Mouse (Mus musculus) neural tube, embryonic 12.5 days (tissue): Measurements from ENCODE around the gene Scgb1b27. TPM values are rescaled to one million over a fixed set of nuclear protein-coding genes. Genes with fewer than 3 reads are reported as not detected.
"Not testable (repeated sequence)": the region's sequence is repeated elsewhere in the genome, so short reads cannot be mapped to it uniquely, and the experiment has no call there.

ENCODE experiments used
- ATAC-seq: fragments of 200-750 bp; cut with Nextera tagmentation; 2 replicates; pipeline ENCODE4 v1.8.0; 2017; ENCODE audit warnings: low read depth, mild to moderate bottlenecking, moderate TSS enrichment, moderate library complexity; ENCODE audit not compliant: low FRiP score
- H3K27ac ChIP-seq: fragments of 300-500 bp; sonication (generic); 2 replicates; pipeline ENCODE4 v1.5.1; 2016
- H3K27me3 ChIP-seq: fragments of 300-500 bp; sonication (generic); replicated peaks from 2 replicates; pipeline ENCODE4 v1.6.1; 2016; ENCODE audit warnings: mild to moderate bottlenecking
- H3K36me3 ChIP-seq: fragments of 300-500 bp; sonication (generic); 2 replicates; pipeline ENCODE4 v1.6.1; 2016; ENCODE audit warnings: mild to moderate bottlenecking
- H3K4me1 ChIP-seq: fragments of 300-500 bp; sonication (generic); 2 replicates; pipeline ENCODE4 v1.6.1; 2016
- H3K4me2 ChIP-seq: fragments of 300-500 bp; sonication (generic); replicated peaks from 2 replicates; pipeline ENCODE4 v1.6.1; 2016; ENCODE audit warnings: mild to moderate bottlenecking
- H3K4me3 ChIP-seq: fragments of 300-500 bp; sonication (generic); 2 replicates; pipeline ENCODE4 v1.5.1; 2016
- H3K9ac ChIP-seq: fragments of 300-500 bp; sonication (generic); 2 replicates; pipeline ENCODE4 v1.6.1; 2016; ENCODE audit warnings: mild to moderate bottlenecking
- H3K9me3 ChIP-seq: fragments of 300-500 bp; sonication (generic); 2 replicates; pipeline ENCODE4 v1.6.1; 2016; ENCODE audit warnings: mild to moderate bottlenecking
- WGBS: fragments of 180-500 bp; shearing (Covaris S2); methylation state at CpG from one replicate; pipeline ENCODE4 v1.1.7; 2016; 5-methylcytosine and 5-hydroxymethylcytosine counted together
- polyA plus RNA-seq: library from polyadenylated mRNA; unstranded; fragments of >200 nt; fragmentation: Nextera tagmentation; extraction: Ambion mirVana; gene quantifications from 2 replicates; pipeline ENCODE4 v1.2.1, GENCODE M21; 2016

Gene Scgb1b27
- polyA plus RNA-seq: not detected in 2 replicates

DNA sequence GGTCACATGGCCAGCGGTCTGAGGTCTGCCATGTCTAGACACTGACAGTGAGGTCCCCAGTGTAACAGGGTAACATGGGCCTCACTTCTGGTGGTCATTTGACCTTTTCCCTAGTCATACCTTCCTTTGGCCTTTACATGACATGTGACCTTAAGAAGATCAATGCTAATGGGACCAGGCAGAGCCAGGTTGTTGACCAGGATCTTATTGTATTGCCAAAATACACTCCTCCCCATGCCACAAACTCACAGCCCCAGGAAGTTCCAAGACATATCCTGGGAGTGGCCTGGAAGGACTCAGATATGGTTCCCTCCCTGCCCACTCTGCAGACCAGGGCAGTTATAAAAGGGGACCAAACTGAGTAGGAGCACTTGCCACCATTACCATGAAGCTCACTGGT, at the start of gene Scgb1b27:
Gene Scgb1b27 (plus strand): TSS at position 301 of the 400 bp plus-strand sequence.
- 93% methylated on average over 1 of the region's 1 CpGs for WGBS
- peaks cover 59% of the 10 kb centered on the region for H3K9me3 ChIP-seq

DNA sequence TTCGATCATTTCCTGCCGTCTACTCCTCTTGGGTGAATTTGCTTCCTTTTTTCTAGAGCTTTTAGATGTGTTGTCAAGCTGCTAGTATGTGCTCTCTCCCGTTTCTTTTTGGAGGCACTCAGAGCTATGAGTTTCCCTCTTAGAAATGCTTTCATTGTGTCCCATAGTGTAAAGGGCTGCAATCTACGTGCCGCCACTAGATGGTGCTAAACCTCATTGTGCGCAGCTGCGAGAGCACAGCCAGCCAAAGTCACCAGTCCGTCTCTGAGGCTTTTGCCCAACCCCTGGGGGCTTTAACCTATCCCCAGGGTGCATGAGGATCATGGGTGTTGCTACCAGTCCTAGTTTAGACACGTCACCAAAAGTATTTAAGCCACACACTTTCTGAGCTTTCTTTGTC, 39.0 kb upstream of the Scgb1b27 start:
- H3K9ac ChIP-seq, H3K36me3 ChIP-seq, H3K27ac ChIP-seq, H3K4me3 ChIP-seq, ATAC-seq, H3K4me2 ChIP-seq, H3K4me1 ChIP-seq, H3K9me3 ChIP-seq, H3K27me3 ChIP-seq: not testable (repeated sequence)
- 34% methylated on average over 8 of the region's 9 CpGs for WGBS

More for the DNA sequence above, at the start of gene Scgb1b27:
- H3K4me1 ChIP-seq, H3K4me3 ChIP-seq, H3K4me2 ChIP-seq, H3K27ac ChIP-seq, H3K27me3 ChIP-seq, H3K36me3 ChIP-seq, H3K9ac ChIP-seq, ATAC-seq: not testable (repeated sequence)

DNA sequence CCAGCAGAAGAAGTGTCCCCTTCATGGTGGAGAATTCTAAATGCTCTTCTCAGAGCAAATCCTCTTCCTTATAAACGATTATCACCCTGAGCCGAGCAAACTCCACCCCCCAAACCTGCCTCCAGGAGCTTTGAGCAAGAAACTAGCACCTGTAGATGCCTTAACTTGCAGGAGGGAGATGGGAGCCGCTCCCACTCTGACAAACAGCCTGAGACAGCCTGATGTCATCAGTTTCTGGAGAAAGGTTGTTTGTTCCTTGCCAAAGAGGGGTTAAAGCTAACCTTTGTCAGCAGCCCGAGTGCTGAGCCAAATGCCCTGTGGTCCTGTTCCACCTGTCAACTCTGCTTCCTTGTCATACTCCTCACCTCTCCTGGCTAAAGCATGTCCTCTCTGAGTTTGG, 7.4 kb upstream of the Scgb1b27 start, which contains the start of gene Scgb2b27:
Gene Scgb2b27 (minus strand): TSS at position 101 of the 400 bp plus-strand sequence.
- H3K27ac ChIP-seq: no peak within 1 kb of the TSS
- ATAC-seq: no peak
- H3K4me3 ChIP-seq: no peak within 1 kb of the TSS
- no peak within 1 kb of the TSS for H3K9ac ChIP-seq
- 85% methylated on average over 4 of the region's 4 CpGs for WGBS
- H3K36me3 ChIP-seq: no peaks in the 10 kb centered on the region
- H3K4me2 ChIP-seq: no peak within 1 kb of the TSS
- H3K9me3 ChIP-seq: peaks cover 58% of the 10 kb centered on the region
- H3K27me3 ChIP-seq: no peaks in the 10 kb centered on the region
- H3K4me1 ChIP-seq: no peaks in the 10 kb centered on the region

GRCm38 (mm10) chr7:34025641-34026040, 4.4 kb downstream of the Scgb1b27 start:
- Histone ChIP-seq H3K36me3 (no peaks in the 10 kb centered on the region), H3K27ac (no peak overlapping the region), H3K4me2 (no peak overlapping the region), H3K9ac (no peak overlapping the region), H3K9me3 (peaks cover 71% of the 10 kb centered on the region), H3K4me3 (no peak overlapping the region), H3K27me3 (no peaks in the 10 kb centered on the region), H3K4me1 (no peaks in the 10 kb centered on the region)
- 83% methylated on average over 4 of the region's 4 CpGs for WGBS
- ATAC-seq: no peak

GRCm38 (mm10) chr7:34027202-34027601, 5.9 kb downstream of the Scgb1b27 start:
- H3K4me1 ChIP-seq, H3K4me2 ChIP-seq, H3K4me3 ChIP-seq, H3K27ac ChIP-seq, H3K27me3 ChIP-seq, H3K36me3 ChIP-seq, ATAC-seq, H3K9ac ChIP-seq: not testable (repeated sequence)
- peaks cover 67% of the 10 kb centered on the region for H3K9me3 ChIP-seq
- whole genome bisulfite sequencing: 87% methylated on average over 9 of the region's 9 CpGs

DNA sequence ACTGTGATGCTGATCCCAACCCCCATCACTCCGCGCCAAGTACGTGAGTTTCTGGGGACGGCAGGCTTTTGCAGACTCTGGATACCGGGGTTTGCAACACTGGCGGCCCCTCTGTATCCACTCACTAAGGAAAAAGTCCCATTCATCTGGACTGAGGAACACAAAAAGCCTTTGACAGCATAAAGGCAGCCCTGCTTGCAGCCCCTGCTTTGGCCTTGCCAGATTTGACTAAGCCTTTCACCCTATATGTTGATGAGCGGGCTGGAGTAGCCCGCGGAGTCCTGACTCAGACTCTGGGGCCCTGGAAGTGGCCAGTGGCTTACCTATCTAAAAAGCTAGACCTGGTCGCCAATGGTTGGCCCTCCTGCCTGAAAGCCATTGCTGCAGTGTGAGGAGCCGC, 8.7 kb downstream of the Scgb1b27 start:
- Histone ChIP-seq H3K27ac (no peak overlapping the region), H3K36me3 (no peaks in the 10 kb centered on the region), H3K9me3 (peaks cover 63% of the 10 kb centered on the region), H3K27me3 (no peaks in the 10 kb centered on the region), H3K4me1 (no peaks in the 10 kb centered on the region), H3K4me2 (no peak overlapping the region), H3K9ac (no peak overlapping the region), H3K4me3 (no peak overlapping the region)
- WGBS: 95% methylated on average over 11 of the region's 11 CpGs
- no peak for ATAC-seq

- not testable (repeated sequence) for ATAC-seq, H3K4me2 ChIP-seq, H3K27ac ChIP-seq, H3K9ac ChIP-seq, H3K27me3 ChIP-seq, H3K4me1 ChIP-seq, H3K4me3 ChIP-seq, H3K36me3 ChIP-seq
- 93% methylated on average over 4 of the region's 4 CpGs for WGBS
- peaks cover 49% of the 10 kb centered on the region for H3K9me3 ChIP-seq
Measured at GRCm38 (mm10) chr7:34034579-34034978, 13.3 kb downstream of the Scgb1b27 start.

DNA sequence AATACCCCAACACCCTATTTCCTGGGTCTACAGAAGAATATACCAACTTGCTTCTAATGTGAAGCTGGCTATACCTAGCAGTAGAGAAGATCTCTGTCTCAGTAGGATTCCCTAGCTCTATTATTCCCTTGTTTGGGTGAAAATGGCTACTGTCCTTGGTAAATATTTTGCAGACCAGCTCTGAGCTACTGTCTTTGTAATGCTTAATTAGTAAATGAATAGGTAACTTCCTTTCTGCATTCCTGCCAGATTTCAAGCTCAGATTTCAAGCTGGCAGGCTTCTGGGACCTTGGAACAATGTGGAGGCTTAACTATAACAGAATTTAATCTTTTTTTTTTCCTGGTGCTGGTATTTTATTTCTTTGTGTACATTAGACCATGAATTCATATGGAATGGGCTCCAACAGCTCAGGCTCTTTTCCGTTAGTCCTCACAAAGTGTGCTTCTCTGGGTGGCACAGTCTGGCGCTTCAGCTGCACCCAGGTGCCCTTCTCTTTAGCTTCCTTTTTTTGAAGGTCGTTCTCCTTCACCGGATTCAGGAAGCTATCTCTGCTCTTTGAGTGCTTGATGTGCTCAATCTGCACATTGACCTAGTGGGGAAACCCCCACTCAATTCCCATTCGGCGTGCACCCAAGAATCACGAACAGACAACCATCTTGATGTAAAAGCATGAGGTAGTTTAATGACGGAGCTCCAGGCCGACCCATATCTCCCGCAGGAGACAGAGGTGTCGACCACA, 15.0 kb downstream of the Scgb1b27 start:
- H3K4me3 ChIP-seq, H3K4me1 ChIP-seq, H3K27me3 ChIP-seq, H3K36me3 ChIP-seq, ATAC-seq, H3K27ac ChIP-seq, H3K4me2 ChIP-seq, H3K9ac ChIP-seq: not testable (repeated sequence)
- peaks cover 36% of the 10 kb centered on the region for H3K9me3 ChIP-seq
- WGBS: 90% methylated on average over 11 of the region's 11 CpGs

- H3K4me1 ChIP-seq, H3K4me2 ChIP-seq, H3K9ac ChIP-seq, H3K9me3 ChIP-seq, H3K4me3 ChIP-seq, H3K27me3 ChIP-seq, H3K27ac ChIP-seq, H3K36me3 ChIP-seq, ATAC-seq: not testable (repeated sequence)
- WGBS: 79% methylated on average over 5 of the region's 5 CpGs
Measured at GRCm38 (mm10) chr7:34068132-34068531, 46.8 kb downstream of the Scgb1b27 start.

Other genes with a start within 250 kb of the Scgb1b27 start
- not detected in 2 replicates for gene Scgb2b26, start 76.4 kb upstream of the Scgb1b27 start, polyA plus RNA-seq
- gene Scgb2b27, start 7.5 kb upstream of the Scgb1b27 start, polyA plus RNA-seq: not detected in 2 replicates
- not detected in 2 replicates for gene Scgb1b30, start 73.9 kb downstream of the Scgb1b27 start, polyA plus RNA-seq
- gene Wtip, start 111.8 kb downstream of the Scgb1b27 start, polyA plus RNA-seq: 5.4 and 6.4 TPM in 2 replicates
- 219 and 231 TPM in 2 replicates for gene Uba2, start 148.1 kb downstream of the Scgb1b27 start, polyA plus RNA-seq
- gene Pdcd2l, start 175.2 kb downstream of the Scgb1b27 start, polyA plus RNA-seq: 66.2 and 77.8 TPM in 2 replicates
- gene Gpi1, start 208.9 kb downstream of the Scgb1b27 start, polyA plus RNA-seq: 273 and 294 TPM in 2 replicates
- 0.83 TPM in 1 of 2 replicates, not detected in the other for gene Gm6096, start 229.6 kb downstream of the Scgb1b27 start, polyA plus RNA-seq